Mouse (Mus musculus) CH12.LX (cell line): ENCODE measurements around the gene Rpap1. TPM values are rescaled to one million over a fixed set of nuclear protein-coding genes. Genes with fewer than 3 reads are reported as not detected.

Experiments used
- DNase-seq: peaks from one replicate; pipeline ENCODE4 v3.0.0-alpha.2; 2013; ENCODE audit errors: extremely low read depth
- H3K27ac ChIP-seq: 2 replicates; pipeline ENCODE4 v1.5.1; 2012; ENCODE audit warnings: low read depth, mild to moderate bottlenecking, control low read depth, moderate library complexity; ENCODE audit not compliant: insufficient read depth
- H3K27me3 ChIP-seq: replicated peaks from 2 replicates; pipeline ENCODE3; 2012; ENCODE audit warnings: inconsistent platforms
- H3K36me3 ChIP-seq, 2 experiments: replicated peaks in 1 of 2; 2 replicates each; pipeline versions ENCODE3 to v1.6.1; 2012; ENCODE audit warnings: inconsistent platforms in 1 of 2, low read length in 1 of 2, mild to moderate bottlenecking in 1 of 2, mixed read lengths in 1 of 2, moderate library complexity in 1 of 2; ENCODE audit not compliant: control insufficient read depth in 1 of 2, insufficient read depth in 1 of 2
- H3K4me1 ChIP-seq, 2 experiments: 2 replicates each; pipeline ENCODE4 v1.6.1; 2012; ENCODE audit warnings: inconsistent platforms in 1 of 2, moderate library complexity in 1 of 2; ENCODE audit not compliant: insufficient read depth in 2 of 2, control insufficient read depth in 1 of 2
- H3K4me2 ChIP-seq: 2 replicates; pipeline ENCODE4 v1.6.1; 2012; ENCODE audit warnings: low read depth, mild to moderate bottlenecking, control low read depth; ENCODE audit not compliant: poor library complexity, insufficient read depth, severe bottlenecking
- H3K4me3 ChIP-seq, 3 experiments: fragments of 150-350 bp in 1 of 3; sonication (generic) in 1 of 3; replicated peaks in 1 of 3; 2 replicates each; pipeline versions ENCODE3 to v1.5.1; 2011 to 2012; ENCODE audit warnings: low read depth in 2 of 3, low read length in 2 of 3, mild to moderate bottlenecking in 2 of 3, moderate library complexity in 2 of 3, control low read depth in 1 of 3, improper control_type of control experiment in 1 of 3, inconsistent platforms in 1 of 3, mixed read lengths in 1 of 3; ENCODE audit not compliant: poor library complexity in 1 of 3
- H3K79me2 ChIP-seq: replicated peaks from 2 replicates; pipeline ENCODE4 v1.6.1; 2012; ENCODE audit warnings: mild to moderate bottlenecking, moderate library complexity; ENCODE audit not compliant: control insufficient read depth, poor library complexity, insufficient read depth, severe bottlenecking; ENCODE audit errors: extremely low read depth
- H3K9ac ChIP-seq: 2 replicates; pipeline ENCODE4 v1.6.1; 2012; ENCODE audit warnings: low read depth, mild to moderate bottlenecking, control low read depth, moderate library complexity; ENCODE audit not compliant: insufficient read depth
- H3K9me3 ChIP-seq: replicated peaks from 2 replicates; pipeline ENCODE3; 2012; ENCODE audit warnings: low read length, inconsistent platforms, mixed read lengths
- CHD2 ChIP-seq: IDR thresholded peaks from 2 replicates; pipeline ENCODE4 v1.6.1; 2011; ENCODE audit warnings: low read length, improper control_type of control experiment
- CTCF ChIP-seq, 2 experiments: IDR thresholded peaks in 1 of 2; conservative IDR thresholded peaks in 1 of 2; 2 replicates each; pipeline ENCODE4 v1.5.1; 2011 to 2012; ENCODE audit warnings: low read depth in 2 of 2, low read length in 2 of 2, improper control_type of control experiment in 1 of 2, inconsistent platforms in 1 of 2, mild to moderate bottlenecking in 1 of 2, moderate library complexity in 1 of 2
- E2F4 ChIP-seq: IDR thresholded peaks from 2 replicates; pipeline ENCODE4 v1.6.1; 2011; ENCODE audit warnings: low read depth, low read length, improper control_type of control experiment; ENCODE audit not compliant: insufficient replicate concordance
- ELF1 ChIP-seq: IDR thresholded peaks from 2 replicates; pipeline ENCODE4 v1.6.1; 2014; ENCODE audit warnings: low read depth, mild to moderate bottlenecking, inconsistent platforms, low read length, improper control_type of control experiment
- ETS1 ChIP-seq: conservative IDR thresholded peaks from 2 replicates; pipeline ENCODE4 v1.6.1; 2012; ENCODE audit warnings: low read depth, mild to moderate bottlenecking, inconsistent platforms, low read length, improper control_type of control experiment, moderate library complexity
- HCFC1 ChIP-seq: IDR thresholded peaks from 2 replicates; pipeline ENCODE4 v1.6.1; 2012; ENCODE audit warnings: low read depth, mild to moderate bottlenecking, inconsistent platforms, low read length, improper control_type of control experiment
- IRF4 ChIP-seq: IDR thresholded peaks from 2 replicates; pipeline ENCODE4 v1.6.1; 2014; ENCODE audit warnings: low read depth, mild to moderate bottlenecking, inconsistent platforms, low read length, improper control_type of control experiment
- JUND ChIP-seq: conservative IDR thresholded peaks from 2 replicates; pipeline ENCODE4 v1.6.1; 2011; ENCODE audit warnings: low read depth, low read length, improper control_type of control experiment
- KAT2A ChIP-seq: IDR thresholded peaks from 2 replicates; pipeline ENCODE4 v1.6.1; 2012; ENCODE audit warnings: low read length, improper control_type of control experiment, inconsistent platforms; ENCODE audit not compliant: insufficient replicate concordance
- MAFK ChIP-seq: IDR thresholded peaks from 2 replicates; pipeline ENCODE4 v1.6.1; 2011; ENCODE audit warnings: low read length, improper control_type of control experiment; ENCODE audit not compliant: insufficient replicate concordance
- MAX ChIP-seq: IDR thresholded peaks from 2 replicates; pipeline ENCODE4 v1.6.1; 2011; ENCODE audit warnings: low read length, improper control_type of control experiment
- MAZ ChIP-seq: IDR thresholded peaks from 2 replicates; pipeline ENCODE4 v1.6.1; 2012; ENCODE audit warnings: low read depth, mild to moderate bottlenecking, inconsistent platforms, low read length, improper control_type of control experiment, moderate library complexity
- MEF2A ChIP-seq: IDR thresholded peaks from 2 replicates; pipeline ENCODE4 v1.6.1; 2014; ENCODE audit warnings: low read depth, mild to moderate bottlenecking, inconsistent platforms, low read length, improper control_type of control experiment, borderline replicate concordance
- MXI1 ChIP-seq: IDR thresholded peaks from 2 replicates; pipeline ENCODE4 v1.6.1; 2011; ENCODE audit warnings: mild to moderate bottlenecking, low read depth, low read length, improper control_type of control experiment
- NELFE ChIP-seq: IDR thresholded peaks from 2 replicates; pipeline ENCODE4 v1.6.1; 2011; ENCODE audit warnings: low read depth, low read length, improper control_type of control experiment
- POLR2A ChIP-seq: IDR thresholded peaks from 2 replicates; pipeline ENCODE4 v1.6.1; 2011; ENCODE audit warnings: low read depth, mild to moderate bottlenecking, improper control_type of control experiment, low read length
- POLR2AphosphoS2 ChIP-seq: IDR thresholded peaks from 2 replicates; pipeline ENCODE4 v1.6.1; 2011; ENCODE audit warnings: low read depth, low read length, improper control_type of control experiment
- RAD21 ChIP-seq: IDR thresholded peaks from 2 replicates; pipeline ENCODE4 v1.6.1; 2011; ENCODE audit warnings: low read depth, mild to moderate bottlenecking, low read length, improper control_type of control experiment, moderate library complexity
- RCOR1 ChIP-seq: conservative IDR thresholded peaks from 2 replicates; pipeline ENCODE4 v1.6.1; 2012; ENCODE audit warnings: low read depth, mild to moderate bottlenecking, inconsistent platforms, low read length, improper control_type of control experiment
- SIN3A ChIP-seq: IDR thresholded peaks from 2 replicates; pipeline ENCODE4 v1.6.1; 2012; ENCODE audit warnings: low read length, improper control_type of control experiment, inconsistent platforms
- SMC3 ChIP-seq: IDR thresholded peaks from 2 replicates; pipeline ENCODE4 v1.6.1; 2011; ENCODE audit warnings: low read depth, low read length, improper control_type of control experiment
- TBP ChIP-seq: conservative IDR thresholded peaks from 2 replicates; pipeline ENCODE4 v1.6.1; 2011; ENCODE audit warnings: low read depth, low read length, improper control_type of control experiment
- TCF12 ChIP-seq: IDR thresholded peaks from 2 replicates; pipeline ENCODE4 v1.6.1; 2014; ENCODE audit warnings: low read depth, mild to moderate bottlenecking, inconsistent platforms, low read length, improper control_type of control experiment
- UBTF ChIP-seq: IDR thresholded peaks from 2 replicates; pipeline ENCODE4 v1.6.1; 2012; ENCODE audit warnings: low read depth, mild to moderate bottlenecking, inconsistent platforms, low read length, improper control_type of control experiment, moderate library complexity
- USF1 ChIP-seq: IDR thresholded peaks from 2 replicates; pipeline ENCODE4 v1.6.1; 2014; ENCODE audit warnings: low read depth, mild to moderate bottlenecking, inconsistent platforms, low read length, improper control_type of control experiment
- ZMIZ1 ChIP-seq: IDR thresholded peaks from 2 replicates; pipeline ENCODE4 v1.6.1; 2012; ENCODE audit warnings: low read depth, mild to moderate bottlenecking, inconsistent platforms, low read length, improper control_type of control experiment
- ZNF384 ChIP-seq: IDR thresholded peaks from 2 replicates; pipeline ENCODE4 v1.6.1; 2012; ENCODE audit warnings: low read depth, low read length, improper control_type of control experiment, inconsistent platforms
- dilution Hi-C: fragments of 300-500 bp; cut with MboI; formaldehyde crosslinking; loops from 2 replicates; pipeline ENCODE4 v1.14.3; 2020; ENCODE audit warnings: low sequenced_read_pairs; ENCODE audit not compliant: extremely low pct_unique_long_range_greater_than_20kb, extremely low pct_ligation_motif_present
- in situ Hi-C: fragments of 300-500 bp; cut with MboI; formaldehyde crosslinking; loops from 3 replicates; pipeline ENCODE4 v1.14.3; 2019; ENCODE audit warnings: low sequenced_read_pairs, low pct_ligation_motif_present, low pct_unique_long_range_greater_than_20kb, mixed read lengths
- polyA plus RNA-seq: library from polyadenylated mRNA; unstranded; fragments of >175 nt; gene quantifications from 2 replicates; pipeline ENCODE4 v1.2.1, GENCODE M21; 2012; ENCODE audit warnings: low read depth; ENCODE audit not compliant: insufficient read length
- total RNA-seq, 2 experiments: library from RNA; depleted of rRNA; stranded (reverse); fragments of 300-350 nt in 1 of 2; fragments of >200 nt in 1 of 2; gene quantifications; 2 replicates each; pipeline ENCODE4 v1.2.3; 2012 to 2014

The Rpap1 gene
- total and polyA plus RNA-seq, 3 experiments = 8.5 to 34.7 (median 31.8) TPM

DNA sequence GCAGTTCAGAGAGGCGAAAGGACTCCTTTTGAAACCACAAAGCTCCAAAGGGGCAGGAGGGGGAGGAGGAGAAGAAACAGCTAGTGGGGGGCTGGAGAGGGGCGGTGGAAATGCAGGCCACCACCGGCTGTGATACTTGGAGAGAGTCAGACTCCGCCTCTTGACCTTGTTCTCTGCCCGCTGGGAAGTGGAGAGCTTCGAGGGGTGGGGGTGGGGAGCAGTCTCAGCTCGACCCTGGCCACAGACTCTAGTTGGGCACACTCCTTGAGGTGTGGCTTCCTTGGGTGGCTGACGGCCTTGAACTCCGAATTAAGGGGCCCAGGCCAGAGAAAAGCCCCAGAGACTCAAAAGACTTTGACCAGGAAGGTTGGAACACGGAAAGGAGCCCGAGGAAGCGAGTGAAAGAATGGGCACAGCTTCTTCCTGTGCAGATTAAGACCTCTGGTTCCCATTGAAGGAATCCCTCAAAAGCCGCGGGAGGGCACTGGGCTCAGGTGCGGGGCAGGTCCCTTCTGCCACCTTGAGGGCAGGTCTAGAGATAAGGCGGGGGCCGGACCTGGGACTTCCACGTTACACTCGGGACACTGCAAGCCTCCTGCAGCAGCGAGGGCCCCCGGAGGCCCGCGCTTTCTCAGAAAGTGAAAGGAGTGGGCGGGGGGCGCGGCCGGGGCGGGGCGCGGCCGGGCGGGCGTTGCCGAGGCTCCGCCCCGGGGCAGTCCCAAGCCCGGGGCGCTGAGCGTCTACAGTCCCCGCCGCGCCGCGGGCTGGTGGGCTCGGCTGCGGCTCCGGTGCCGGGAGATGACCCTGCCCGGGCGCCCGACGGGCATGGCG, 45.5 kb downstream of the Rpap1 start, which contains the start of gene Itpka:
Itpka (plus strand) TSS at position 757 of the 831 bp plus-strand sequence.
- H3K79me2 ChIP-seq = no peaks in the 10 kb centered on the region
- H3K27ac ChIP-seq = no peak within 1 kb of the TSS
- no peaks in the 10 kb centered on the region for H3K36me3 ChIP-seq
- in situ Hi-C loops = no loop called here
- dilution Hi-C loops = no loop called here
- H3K4me3 ChIP-seq = peak within 1 kb of the TSS; percentile 46 to 63 (median 58)
- H3K4me1 ChIP-seq = peaks cover 6 to 27% of the 10 kb centered on the region in 2 experiments
- no peaks in the 10 kb centered on the region for H3K9me3 ChIP-seq
- H3K9ac ChIP-seq = peak within 1 kb of the TSS; percentile 49
- peak; percentile 66 for DNase-seq
- H3K27me3 ChIP-seq = peaks cover 14% of the 10 kb centered on the region
- TF ChIP-seq SMC3 = no peak
- TF ChIP-seq POLR2A = peak; percentile 75; the same call in 1 of the 2 replicates
- 0 out of 2 replicates have a peak, but pooled peaks have one; percentile 19 for TF ChIP-seq MAX
- peak; percentile 72 for TF ChIP-seq NELFE
- peak; percentile 86 for TF ChIP-seq MAZ
- TF ChIP-seq USF1 = no peak
- no peak for TF ChIP-seq ZNF384
- TF ChIP-seq RCOR1 = no peak
- TF ChIP-seq KAT2A = no peak
- TF ChIP-seq POLR2AphosphoS2 = peak; percentile 37; the same call in 1 of the 2 replicates
- TF ChIP-seq MAFK = no peak
- TF ChIP-seq E2F4 = no peak
- TF ChIP-seq IRF4 = peak; percentile 54; the same call in 1 of the 2 replicates
- no peak for TF ChIP-seq MEF2A
- TF ChIP-seq MXI1 = peak; percentile 68; the same call in 1 of the 2 replicates
- TF ChIP-seq ELF1 = no peak
- TF ChIP-seq UBTF = no peak
- peak; percentile 75 for TF ChIP-seq SIN3A
- TF ChIP-seq ZMIZ1 = peak; percentile 43; the same call in 1 of the 2 replicates
- no peak for TF ChIP-seq JUND
- TF ChIP-seq CHD2 = peak; percentile 72
- no peak for TF ChIP-seq CTCF (conservative IDR thresholded peaks at IDR 0.05 in 1 of 2, IDR thresholded peaks at IDR 0.05 in 1 of 2; ENCODE audit: low read depth in 2 of 2, low read length in 2 of 2)
- TF ChIP-seq HCFC1 = 0 out of 2 replicates have a peak, but pooled peaks have one; percentile 10
- TF ChIP-seq ETS1 = no peak
- peak; percentile 32; the same call in 1 of the 2 replicates for TF ChIP-seq TCF12
- TF ChIP-seq RAD21 = no peak
- TF ChIP-seq TBP = no peak
- TF ChIP-seq, all 38 proteins: peak for 12
- H3K4me2 ChIP-seq = peak within 1 kb of the TSS; percentile 41
